Mouse (Mus musculus) urinary bladder, adult 18-20 months (tissue): ENCODE measurements at regions not wholly inside any gene's neighbourhood (a gene's known extent, or its start where the extent isn't known, plus 50 kb on each side); places are given as distances from the start of the nearest gene placed in this dataset.

Source experiments
- DNase-seq, 2 experiments: peaks; one replicate each; pipeline ENCODE4 v3.0.0; 2022; ENCODE audit warnings: low spot score in 2 of 2, mixed read lengths in 2 of 2

- DNase-seq, result no peak
Observed at GRCm38 (mm10) chr2:106540176-106540575, 152.9 kb upstream of the Mpped2 start.

- peak; percentile 2 to 3 for DNase-seq
Observed at GRCm38 (mm10) chr2:106547117-106547516, 146.0 kb upstream of the Mpped2 start.

GRCm38 (mm10) chr2:106553666-106554065 is 139.4 kb upstream of the Mpped2 start:
- no peak for DNase-seq

- DNase-seq, result no peak
Observed at GRCm38 (mm10) chr2:106561571-106562090, 131.4 kb upstream of the Mpped2 start.

- no peak for DNase-seq
Observed at GRCm38 (mm10) chr2:106570226-106570625, 122.8 kb upstream of the Mpped2 start.

- no peak for DNase-seq
Observed at GRCm38 (mm10) chr2:106571346-106571745, 121.7 kb upstream of the Mpped2 start.

GRCm38 (mm10) chr2:106571913-106572312 is 121.2 kb upstream of the Mpped2 start:
- DNase-seq, result no peak

GRCm38 (mm10) chr2:106576746-106577323 is 116.2 kb upstream of the Mpped2 start:
- no peak for DNase-seq

GRCm38 (mm10) chr2:106578062-106578461 is 115.0 kb upstream of the Mpped2 start:
- DNase-seq, result no peak

GRCm38 (mm10) chr2:106580663-106581062 is 112.4 kb upstream of the Mpped2 start:
- DNase-seq, result no peak

- no peak for DNase-seq
Observed at GRCm38 (mm10) chr2:106621251-106621650, 71.8 kb upstream of the Mpped2 start.

GRCm38 (mm10) chr2:106622326-106622725 is 70.7 kb upstream of the Mpped2 start:
- DNase-seq, result no peak

GRCm38 (mm10) chr2:106623680-106624079 is 69.4 kb upstream of the Mpped2 start:
- no peak for DNase-seq

- no peak for DNase-seq
Observed at GRCm38 (mm10) chr2:106631986-106632385, 61.1 kb upstream of the Mpped2 start.
